Mouse (Mus musculus) cerebellum, postnatal 36 days (tissue): ENCODE results near the gene Gm20388.

ENCODE experiments used
- DNase-seq, 2 experiments: peaks; one replicate each; pipeline ENCODE4 v3.0.0; 2021 to 2022; ENCODE audit warnings: mixed read lengths in 2 of 2

Gene Gm20388

DNA sequence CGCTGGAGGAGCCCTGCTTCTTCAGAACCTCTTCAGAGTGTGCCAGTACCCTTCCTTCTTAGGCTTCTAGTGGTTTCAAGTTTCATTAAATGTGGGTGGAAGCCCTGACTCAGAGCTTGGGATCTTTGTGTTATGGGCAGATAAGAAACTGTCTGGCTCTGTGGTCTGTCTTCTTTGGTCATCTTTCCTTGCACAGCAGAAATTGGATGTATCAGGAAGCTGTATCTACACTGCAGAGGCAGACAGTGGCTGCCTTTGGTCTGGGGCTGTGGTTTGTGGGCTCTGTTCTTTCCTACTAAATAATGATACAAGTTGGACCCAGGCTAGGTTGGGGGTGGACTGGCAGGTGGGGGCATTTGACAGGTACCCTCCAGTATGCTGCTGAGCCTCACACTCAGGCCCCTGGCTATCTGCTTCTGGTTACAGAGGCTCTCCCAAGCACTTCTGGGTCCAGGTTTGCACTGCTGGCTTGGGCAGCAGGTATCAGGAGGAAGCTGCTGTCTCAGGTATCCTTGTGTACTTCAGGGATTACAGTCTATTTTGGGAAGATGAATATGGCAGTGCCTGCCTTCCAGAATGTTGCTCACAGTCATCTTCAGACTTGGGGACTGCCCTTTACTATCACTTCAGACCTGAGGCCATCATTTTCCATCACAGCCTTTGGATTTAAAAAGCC is 2045.3 kb downstream of the Gm20388 start:
- DNase-seq: no peak

- no peak for DNase-seq
These were observed 2047.8 kb downstream of the Gm20388 start for GRCm38 (mm10) chr8:121958395-121958794.

DNA sequence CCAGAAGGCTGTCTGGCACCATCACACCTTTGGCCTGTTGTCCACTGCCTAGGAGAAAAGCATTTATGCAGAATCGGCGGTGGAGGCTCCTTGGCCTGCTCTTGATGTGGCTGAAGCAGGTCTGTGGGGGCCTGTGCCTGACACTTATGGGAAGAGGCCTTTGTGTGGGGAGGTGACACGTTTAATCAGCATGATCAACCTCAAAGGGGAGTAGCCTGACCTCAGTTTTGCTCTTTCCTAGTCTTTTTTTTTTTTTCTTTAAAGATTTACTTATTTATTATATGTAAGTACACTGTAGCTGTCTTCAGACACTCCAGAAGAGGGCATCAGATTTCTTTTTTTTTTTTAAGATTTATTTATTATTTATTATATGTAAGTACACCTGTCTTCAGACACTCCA is 2052.3 kb downstream of the Gm20388 start:
- no peak for DNase-seq

- no peak for DNase-seq
These were observed 2054.3 kb downstream of the Gm20388 start for GRCm38 (mm10) chr8:121964716-121965512.

DNA sequence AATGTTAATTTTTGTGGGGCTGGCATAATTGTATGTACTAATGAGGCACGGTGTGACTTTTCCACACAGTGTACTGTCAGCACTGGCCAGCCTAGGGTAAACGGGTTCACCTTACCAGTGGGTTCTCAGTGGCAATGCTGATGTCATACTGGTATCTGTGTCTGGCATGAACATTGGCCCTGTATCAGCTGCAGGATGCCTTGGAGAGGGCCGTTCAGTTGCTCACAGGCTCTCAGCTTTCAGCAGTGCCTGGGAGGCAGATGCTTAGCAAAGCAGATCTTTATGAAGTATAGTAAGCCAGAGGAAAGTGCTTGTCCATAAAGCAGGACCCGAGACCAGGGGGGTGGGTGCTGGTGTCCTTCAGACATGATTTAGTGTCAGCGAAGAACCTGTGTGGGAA is 2055.5 kb downstream of the Gm20388 start:
- DNase-seq: no peak

DNA sequence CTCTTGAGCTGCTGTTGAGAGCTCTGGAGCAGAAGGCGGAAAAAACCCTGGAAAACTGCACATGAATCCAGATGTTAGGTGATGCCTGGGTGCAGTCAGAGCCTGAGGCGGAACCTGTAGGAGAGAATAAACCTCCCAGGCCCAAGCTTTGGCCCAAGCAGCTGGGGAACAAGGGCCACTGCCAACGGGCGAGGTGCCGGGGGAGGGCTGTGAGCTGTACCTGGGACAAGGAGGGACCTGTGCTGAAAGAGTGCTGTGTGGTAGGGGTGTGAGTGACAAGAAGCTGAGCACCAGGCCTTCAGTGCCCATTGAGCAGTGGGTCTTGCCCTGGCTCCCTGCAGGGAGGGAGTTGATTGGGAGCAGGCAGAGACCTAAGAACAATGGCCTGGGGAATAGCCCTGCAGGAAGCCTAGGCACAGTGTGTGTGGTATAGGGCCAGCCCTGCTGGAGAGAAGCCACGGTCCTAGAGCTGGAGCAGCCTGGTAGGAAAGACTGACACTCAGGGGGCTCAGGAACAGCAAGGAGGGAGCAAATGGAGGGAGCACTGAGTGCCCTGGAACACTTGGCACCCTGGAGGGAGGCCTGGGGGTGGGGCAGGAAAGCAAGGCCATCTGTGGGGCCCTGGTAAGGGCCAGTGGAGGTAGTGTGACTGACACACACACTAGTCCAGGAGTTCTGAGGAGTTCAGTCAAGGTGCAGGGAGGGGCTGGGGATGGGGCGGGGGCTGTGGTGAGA is 2056.2 kb downstream of the Gm20388 start:
- DNase-seq: no peak

GRCm38 (mm10) chr8:121967977-121968376 is 2057.3 kb downstream of the Gm20388 start:
- no peak for DNase-seq

DNA sequence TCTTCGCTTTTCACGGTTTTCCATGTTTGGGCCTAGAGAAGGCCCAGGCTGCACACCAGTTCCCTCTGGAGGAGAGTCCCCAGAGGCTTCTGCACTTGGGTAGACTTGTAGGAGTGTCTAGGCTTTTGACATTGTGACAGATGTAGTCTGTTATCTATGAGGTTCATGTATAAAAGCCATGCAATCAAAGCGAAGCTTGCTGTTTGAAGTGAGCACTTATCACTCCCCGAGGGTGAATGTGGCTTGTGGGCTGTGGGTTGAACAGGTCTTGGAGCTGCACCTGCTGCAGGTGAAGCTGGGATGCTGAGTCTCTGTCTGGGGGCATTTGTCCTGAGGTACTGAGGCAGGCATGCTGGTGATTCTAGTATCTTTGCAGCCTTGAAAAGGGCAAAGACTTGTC is 2057.9 kb downstream of the Gm20388 start:
- DNase-seq: no peak

GRCm38 (mm10) chr8:121970225-121970624 is 2059.6 kb downstream of the Gm20388 start:
- DNase-seq: no peak

- no peak for DNase-seq
These were observed 2060.9 kb downstream of the Gm20388 start for GRCm38 (mm10) chr8:121971488-121972058.

DNA sequence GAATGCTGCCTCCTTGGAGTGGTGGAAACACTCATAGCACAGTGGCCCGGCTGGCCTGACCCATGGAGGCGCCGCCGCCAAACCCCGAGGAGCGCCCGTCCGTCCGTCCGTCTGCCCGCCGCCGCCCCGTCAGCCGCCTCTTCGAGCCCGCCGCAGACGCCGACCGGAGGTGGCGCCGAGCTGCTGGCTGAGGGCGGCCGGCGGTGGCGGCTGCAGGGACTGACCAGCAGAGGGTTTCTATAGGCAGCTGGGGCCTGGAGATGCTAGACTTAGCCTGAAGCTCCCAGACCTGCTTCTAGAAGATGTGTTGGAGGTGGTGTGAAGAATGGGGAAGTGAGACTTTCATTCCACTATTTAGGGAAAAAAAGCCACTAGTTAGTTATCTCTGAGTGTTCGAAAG is 2063.3 kb downstream of the Gm20388 start:
- no peak for DNase-seq

DNA sequence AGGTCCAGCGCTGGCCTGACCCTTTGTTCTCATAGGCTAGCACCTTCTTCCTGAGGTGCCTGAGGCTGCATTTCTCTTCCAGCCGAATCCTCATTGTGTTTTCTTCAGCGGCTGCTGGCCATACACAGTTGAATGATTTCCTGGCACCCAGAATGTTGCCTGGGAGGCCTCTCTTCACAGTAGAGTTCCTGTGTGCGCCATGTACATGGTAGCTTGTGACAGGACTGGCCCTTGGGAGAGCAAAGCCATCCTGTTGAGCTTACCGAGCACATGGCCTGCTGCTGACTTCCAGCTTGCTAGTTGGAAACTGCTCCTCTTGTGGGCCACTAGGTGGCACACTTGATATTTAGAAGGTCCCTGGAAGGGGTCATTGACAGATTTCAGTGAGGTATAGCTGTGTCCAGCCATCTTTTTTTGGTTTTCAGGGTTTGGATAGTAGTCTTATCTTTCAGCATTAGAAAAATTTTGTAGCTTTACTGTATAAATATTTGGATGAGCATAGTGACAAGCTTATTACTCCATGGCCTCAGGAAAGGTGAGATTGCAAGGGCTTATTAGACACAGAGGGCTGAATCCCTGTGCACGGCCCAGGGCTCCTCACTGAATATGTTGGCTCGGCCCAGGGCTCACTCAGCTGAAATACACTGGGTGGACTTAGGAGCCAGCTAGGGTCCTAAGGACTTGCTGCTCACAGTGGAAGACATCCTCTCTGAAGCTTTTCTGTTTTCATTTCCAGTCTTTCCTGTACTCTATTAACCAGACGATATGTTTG is 2067.4 kb downstream of the Gm20388 start:
- peak; percentile 46 to 57 for DNase-seq

DNA sequence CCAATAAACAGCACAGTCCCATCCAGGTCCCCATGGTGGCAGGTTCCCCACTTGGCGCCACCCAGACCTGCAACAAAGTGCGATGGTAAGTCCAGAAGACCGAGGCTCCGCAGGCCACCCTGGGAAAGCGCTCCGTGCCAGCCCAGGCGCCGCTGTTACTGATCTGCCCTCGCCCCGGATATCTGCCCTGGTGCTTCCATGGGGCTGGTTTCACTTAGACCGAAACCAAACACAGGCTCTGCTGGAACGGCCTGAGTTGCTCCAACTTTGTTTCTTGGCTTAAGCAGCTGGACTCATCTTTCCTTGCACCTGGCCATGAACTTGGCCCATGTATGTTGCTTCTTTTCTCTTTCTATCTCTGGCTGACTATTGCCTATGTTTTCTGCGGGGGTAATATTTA is 2068.0 kb downstream of the Gm20388 start:
- DNase-seq: no peak

- DNase-seq: no peak
These were observed 2070.3 kb downstream of the Gm20388 start for GRCm38 (mm10) chr8:121980792-121981519.

DNA sequence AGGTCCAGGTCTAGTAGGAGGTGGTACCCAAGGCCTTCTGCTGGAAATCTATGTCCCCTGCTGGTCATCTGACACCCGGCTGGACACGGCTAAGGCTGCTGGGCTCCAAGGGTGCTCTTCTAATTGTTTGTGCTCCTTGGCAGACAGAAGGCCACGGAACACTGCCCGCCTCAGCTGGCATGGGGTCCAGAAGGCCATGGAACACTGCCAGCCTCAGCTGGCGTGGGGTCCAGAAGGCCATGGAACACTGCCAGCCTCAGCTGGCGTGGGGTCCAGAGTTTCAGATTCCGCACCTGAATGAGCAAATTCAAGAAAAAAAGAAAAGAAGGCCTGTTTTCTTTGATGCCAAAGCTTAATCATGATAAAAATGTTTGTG is 2070.9 kb downstream of the Gm20388 start:
- no peak for DNase-seq

DNA sequence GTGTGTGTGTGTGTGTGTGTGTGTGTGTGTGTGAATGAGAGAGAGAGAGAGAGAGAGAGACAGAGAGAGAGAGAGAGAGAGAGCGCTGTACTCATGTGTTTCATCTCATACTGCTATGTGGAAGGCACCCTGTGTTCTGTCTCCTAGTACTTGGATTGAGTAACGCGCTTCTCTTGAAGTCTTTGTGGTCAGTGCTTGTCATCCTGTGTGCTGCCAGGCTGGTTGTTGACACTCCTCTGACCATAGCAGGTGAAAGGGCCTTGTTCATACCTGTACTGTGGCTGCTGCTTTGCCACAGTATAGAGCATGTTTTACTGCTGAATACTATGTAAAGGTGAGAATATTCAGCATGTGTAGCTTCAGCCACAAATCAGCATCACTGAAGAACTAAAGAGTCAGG is 2075.0 kb downstream of the Gm20388 start:
- DNase-seq: no peak

GRCm38 (mm10) chr8:121987892-121988291 is 2077.3 kb downstream of the Gm20388 start:
- no peak for DNase-seq

- no peak for DNase-seq
These were observed 2080.0 kb downstream of the Gm20388 start for GRCm38 (mm10) chr8:121990506-121991255.

DNA sequence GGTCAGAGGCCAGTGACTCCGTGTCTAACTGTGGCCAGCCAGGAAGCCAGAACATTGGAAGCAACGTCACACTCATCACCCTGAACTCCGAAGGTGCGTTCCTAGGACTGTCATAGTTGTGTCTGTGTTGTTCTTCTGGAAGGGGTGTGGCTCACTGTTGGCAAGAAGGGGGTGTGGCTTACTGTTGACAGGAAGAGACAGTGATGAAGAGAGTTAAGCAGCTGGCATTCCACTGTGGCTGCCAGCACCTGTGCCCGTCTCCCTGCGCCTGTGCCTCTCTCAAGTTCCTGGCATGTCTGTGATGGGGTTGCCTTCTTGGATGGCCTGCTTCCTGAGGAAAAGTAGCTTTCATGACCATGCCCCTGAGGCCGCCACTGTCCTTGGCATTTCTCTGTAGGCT is 2081.0 kb downstream of the Gm20388 start:
- DNase-seq: no peak

GRCm38 (mm10) chr8:121992911-121993310 is 2082.3 kb downstream of the Gm20388 start:
- DNase-seq: no peak

DNA sequence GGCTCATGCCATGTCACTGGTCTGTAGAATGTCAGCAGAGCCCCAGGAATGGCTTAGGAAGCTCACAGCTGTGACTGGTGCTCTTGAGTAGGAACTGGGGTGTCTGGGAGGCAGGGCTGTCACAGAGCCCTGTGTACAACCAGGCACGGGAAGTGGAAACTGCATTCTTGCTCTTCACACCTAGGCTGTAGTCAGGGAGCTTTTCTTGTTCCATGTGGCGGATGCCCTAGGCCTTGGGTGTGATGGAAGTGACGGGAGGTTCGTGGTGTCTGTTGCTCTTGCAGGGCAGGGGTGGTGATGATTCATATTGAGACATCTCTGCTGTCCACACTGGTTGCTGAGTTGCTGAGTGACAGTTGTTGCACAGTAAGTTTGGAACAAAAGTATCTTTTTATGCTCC is 2084.5 kb downstream of the Gm20388 start:
- no peak for DNase-seq
